ENCODE assay signal across 15 mouse cellular contexts in the genomic region with DNA sequence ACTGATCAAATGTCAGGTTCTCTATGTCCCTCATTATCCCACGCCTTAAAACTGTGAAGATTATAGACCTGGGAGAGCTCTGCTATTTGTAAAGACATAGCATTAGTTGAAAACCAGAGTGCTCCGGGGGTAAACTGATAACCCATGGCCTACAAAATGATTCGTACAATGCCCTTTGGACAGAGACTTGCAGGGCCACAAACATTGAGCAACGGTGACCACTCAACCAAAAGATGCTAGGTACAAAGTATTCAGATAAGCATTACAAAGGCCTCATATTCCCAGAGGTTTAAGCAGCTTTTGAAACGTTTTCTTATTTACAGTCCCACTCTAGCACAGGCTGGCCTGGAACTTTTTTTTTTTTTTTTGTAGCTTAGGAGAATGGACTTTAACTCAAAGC. TPM values are rescaled to one million over a fixed set of nuclear protein-coding genes. Genes with fewer than 3 reads are reported as not detected.
DNase-seq lines count a peak whose midpoint lies in the region; ATAC-seq lines count a peak whose summit lies in the region.
"Had no signal": no experiment of that assay in that cellular context is flagged by ENCODE, and none has a peak within 500 bp of the region (broad histone marks: within the 10 kb centered on the region; RNA-seq: fewer than 3 reads in every experiment).

No protein-coding gene starts in this region.

- no peak for ATAC-seq in heart, embryonic 16.5 days (replicated peaks; ENCODE audit: extremely low read depth, insufficient read depth, low FRiP score)
- ATAC-seq in neural tube, embryonic 15.5 days (ENCODE audit: low FRiP score), result no peak

- peak overlapping the region; percentile 49 for H3K9ac ChIP-seq in heart, embryonic 16.5 days (ENCODE audit: low read length)
- no peak overlapping the region for H3K9ac ChIP-seq in neural tube, embryonic 15.5 days (replicated peaks)
- H3K9ac ChIP-seq: hindbrain, embryonic 15.5 days; midbrain, embryonic 12.5 days; neural tube, embryonic 13.5 days had no signal

- 0 out of 2 replicates have a peak, but pooled peaks cover 2% of the 10 kb centered on the region for H3K9me3 ChIP-seq in heart, embryonic 16.5 days (replicated peaks; ENCODE audit: control insufficient read depth, low read length)
- no peaks in the 10 kb centered on the region for H3K9me3 ChIP-seq in neural tube, embryonic 15.5 days (replicated peaks)
- H3K9me3 ChIP-seq: forebrain, embryonic 12.5 days; hindbrain, embryonic 15.5 days; midbrain, embryonic 12.5 days; neural tube, embryonic 13.5 days had no signal

- DNase-seq in heart, adult 8-10 months (ENCODE audit: low spot score), result no peak
- no peak for DNase-seq in neural tube, embryonic 10.5 days (ENCODE audit: extremely low spot score, low spot score)
- DNase-seq in liver, result peak; percentile 23
- DNase-seq in Muller cell, postnatal 12 days (ENCODE audit: inconsistent ontology term), result no peak
- DNase-seq in retina, postnatal 1 day, result no peak
- DNase-seq: adrenal gland, adult 2 months; cerebellum, adult 9-11 months; left cerebral cortex, postnatal 4 days; spleen, adult 18-20 months had no signal

- WGBS in heart, embryonic 16.5 days, result 47% methylated on average over 5 of the region's 5 CpGs
- WGBS in neural tube, embryonic 15.5 days, result 86% methylated on average over 5 of the region's 5 CpGs

- H3K27ac ChIP-seq in heart, embryonic 16.5 days (ENCODE audit: low read length), result peak overlapping the region; percentile 93
- no peak overlapping the region for H3K27ac ChIP-seq in neural tube, embryonic 15.5 days (replicated peaks)
- H3K27ac ChIP-seq: forebrain, embryonic 12.5 days; hindbrain, embryonic 15.5 days; midbrain, embryonic 12.5 days; neural tube, embryonic 13.5 days had no signal

- no peaks in the 10 kb centered on the region for H3K36me3 ChIP-seq in heart, embryonic 16.5 days (ENCODE audit: control insufficient read depth, insufficient read depth)
- H3K36me3 ChIP-seq in neural tube, embryonic 15.5 days, result no peaks in the 10 kb centered on the region
- H3K36me3 ChIP-seq: forebrain, embryonic 12.5 days; hindbrain, embryonic 15.5 days; midbrain, embryonic 12.5 days; neural tube, embryonic 13.5 days had no signal

- H3K4me3 ChIP-seq in heart, embryonic 16.5 days (ENCODE audit: low read length), result peak overlapping the region; percentile 15
- H3K4me3 ChIP-seq in neural tube, embryonic 15.5 days (replicated peaks), result no peak overlapping the region
- H3K4me3 ChIP-seq: forebrain, embryonic 12.5 days; midbrain, embryonic 12.5 days had no signal

- H3K27me3 ChIP-seq in heart, embryonic 16.5 days (ENCODE audit: control insufficient read depth, insufficient read depth, low read length), result no peaks in the 10 kb centered on the region
- H3K27me3 ChIP-seq in neural tube, embryonic 15.5 days (replicated peaks), result no peaks in the 10 kb centered on the region
- H3K27me3 ChIP-seq: forebrain, embryonic 12.5 days; hindbrain, embryonic 15.5 days; midbrain, embryonic 12.5 days; neural tube, embryonic 13.5 days had no signal

- peaks cover 32% of the 10 kb centered on the region for H3K4me1 ChIP-seq in heart, embryonic 16.5 days (ENCODE audit: control insufficient read depth, insufficient read depth, low read length)
- peaks cover 21% of the 10 kb centered on the region for H3K4me1 ChIP-seq in neural tube, embryonic 15.5 days

- peak overlapping the region; percentile 70 for H3K4me2 ChIP-seq in heart, embryonic 16.5 days (ENCODE audit: low read depth, low read length)
- H3K4me2 ChIP-seq in neural tube, embryonic 15.5 days, result 0 out of 2 replicates have a peak overlapping the region, but pooled peaks have one; percentile 4

RNA-seq across cellular contexts. Expression of a gene that starts 2.4 kb away (rescaled TPM):
- 478 and 487 TPM in 2 replicates for polyA plus RNA-seq in heart, embryonic 16.5 days (2015; fragmentation: Nextera tagmentation; extraction: Ambion mirVana)
- 100 to 1,000 TPM; 775 to 831 (median 786) TPM for total RNA-seq in heart, adult 8-10 months (2022)
- polyA plus RNA-seq in neural tube, embryonic 15.5 days (2015; fragmentation: Nextera tagmentation; extraction: Ambion mirVana), result 235 and 242 TPM in 2 replicates

RNA-seq across cellular contexts. Expression of a gene that starts 32.6 kb away (rescaled TPM):
- 11.4 and 11.7 TPM in 2 replicates for polyA plus RNA-seq in heart, embryonic 16.5 days (2015; fragmentation: Nextera tagmentation; extraction: Ambion mirVana)
- 10 to 100 TPM; 11.2 to 13.5 (median 12.4) TPM for total RNA-seq in heart, adult 8-10 months (2022)
- 21.2 and 23.0 TPM in 2 replicates for polyA plus RNA-seq in neural tube, embryonic 15.5 days (2015; fragmentation: Nextera tagmentation; extraction: Ambion mirVana)
